Mouse (Mus musculus): ENCODE data around the gene Retreg3.

The Retreg3 gene

GRCm38 (mm10) chr11:101051617-101052016, 68.1 kb downstream of the Retreg3 start:
- DNase-seq (ENCODE audit: low spot score), result no peak

DNA sequence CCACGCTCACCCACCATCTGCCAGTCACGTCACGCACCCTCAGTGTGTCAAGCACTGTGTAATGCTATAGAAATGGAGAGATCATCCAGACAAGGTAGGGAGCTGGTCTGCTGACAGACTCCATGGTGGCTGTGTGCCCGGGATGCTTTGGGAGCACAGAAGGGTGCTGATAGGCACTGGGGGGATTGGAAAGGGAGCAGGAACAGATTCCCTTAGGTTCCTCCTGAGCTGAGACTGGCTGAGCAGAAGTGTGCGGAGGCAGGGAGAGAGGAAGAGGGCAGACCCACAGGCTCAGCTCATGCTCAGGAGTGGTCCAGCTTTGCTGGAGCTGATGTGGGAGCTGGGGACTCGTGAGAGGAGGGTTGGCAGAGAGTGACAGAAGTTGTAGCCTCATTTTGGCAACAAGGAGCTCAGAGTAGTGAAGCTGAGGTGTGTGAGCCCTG, 68.6 kb downstream of the Retreg3 start:
- no peak for DNase-seq (ENCODE audit: low spot score)

GRCm38 (mm10) chr11:101050359-101050758, 69.3 kb downstream of the Retreg3 start:
- no peak for DNase-seq (ENCODE audit: low spot score)

GRCm38 (mm10) chr11:101047502-101047901, 72.2 kb downstream of the Retreg3 start:
- no peak for DNase-seq (ENCODE audit: low spot score)

GRCm38 (mm10) chr11:101046440-101046839, 73.3 kb downstream of the Retreg3 start:
- DNase-seq (ENCODE audit: low spot score), result no peak

Data from left cerebral cortex, adult 11 months (tissue).